Mouse (Mus musculus): ENCODE measurements at regions not wholly inside any gene's neighbourhood (a gene's known extent, or its start where the extent isn't known, plus 50 kb on each side); places are given as distances from the start of the nearest gene placed in this dataset.

DNA sequence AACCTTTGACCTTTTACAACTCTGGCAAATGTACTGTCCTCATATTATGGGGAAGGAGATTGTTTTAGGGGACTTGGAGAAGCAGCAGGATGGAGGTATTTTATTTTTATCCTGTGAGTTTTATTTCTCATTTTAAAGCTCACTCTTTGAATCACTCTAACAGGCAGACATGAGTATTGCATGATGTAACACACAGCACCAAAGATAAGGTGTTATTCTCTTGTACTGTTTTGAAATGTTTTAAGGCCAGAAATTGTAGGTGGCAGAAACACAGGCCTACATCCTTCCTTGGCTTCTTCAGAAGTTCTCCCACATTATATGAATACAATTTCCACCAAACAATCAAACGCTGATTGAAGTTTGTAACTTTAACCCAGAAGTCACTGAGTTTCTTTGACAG, 377.9 kb upstream of the Nr2f1 start:
- no peak for TF ChIP-seq CTCF (IDR thresholded peaks at IDR 0.05; ENCODE audit: borderline replicate concordance, insufficient read depth, low read length)
- TF ChIP-seq POLR2A (IDR thresholded peaks at IDR 0.05; ENCODE audit: low read depth, low read length), result no peak

Data from embryonic fibroblast, embryonic 13.5 days (primary cell).